Mouse (Mus musculus) kidney, postnatal 36 days (tissue): ENCODE measurements around the gene Zgpat.

ENCODE experiments used
- DNase-seq, 2 experiments: peaks; one replicate each; pipeline ENCODE4 v3.0.0; 2021 to 2022; ENCODE audit warnings: mixed read lengths in 2 of 2

Gene Zgpat

DNA sequence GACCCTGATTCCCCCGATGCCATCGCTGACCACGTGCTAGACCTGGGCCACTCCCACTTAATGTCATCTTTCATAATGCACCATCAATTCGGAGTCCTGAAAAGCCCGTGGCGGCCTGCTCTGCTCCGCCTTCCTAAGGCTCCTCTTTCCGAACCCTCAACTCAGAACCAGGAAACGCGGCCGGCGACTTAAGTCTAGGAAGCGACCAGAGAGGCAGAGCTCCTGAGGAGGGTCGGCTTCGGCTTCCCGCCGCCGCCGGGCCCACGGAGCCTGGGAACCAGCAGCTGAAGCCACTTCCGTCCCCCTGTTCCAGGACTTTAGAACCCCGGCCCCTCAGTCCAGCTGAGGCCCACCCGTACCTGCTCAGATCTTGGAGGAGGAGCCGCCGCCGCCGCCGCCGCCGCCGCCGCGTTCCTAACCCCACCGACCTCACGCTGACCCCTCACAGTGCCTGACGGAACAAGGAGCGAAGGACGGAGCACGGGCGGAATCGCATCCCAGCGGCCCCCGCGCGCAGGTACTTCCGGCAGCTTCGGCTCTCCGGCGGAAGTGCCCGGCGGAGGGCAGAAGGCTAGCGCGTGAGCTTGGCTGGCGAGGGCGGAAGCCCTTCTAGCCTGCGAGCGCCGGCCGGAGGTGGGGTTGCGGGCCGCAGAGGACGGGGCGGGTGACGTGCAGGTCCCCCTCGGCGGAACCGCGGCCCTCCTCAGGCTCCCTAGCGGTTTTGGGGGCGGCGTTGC lies at the start of gene Zgpat, which contains the start of gene Arfrp1:
Zgpat (plus strand) TSS at position 69 of the 737 bp plus-strand sequence.
Arfrp1 (minus strand) TSS at position 545 of the 737 bp plus-strand sequence.
- peak; percentile 92 to 95 for DNase-seq

DNA sequence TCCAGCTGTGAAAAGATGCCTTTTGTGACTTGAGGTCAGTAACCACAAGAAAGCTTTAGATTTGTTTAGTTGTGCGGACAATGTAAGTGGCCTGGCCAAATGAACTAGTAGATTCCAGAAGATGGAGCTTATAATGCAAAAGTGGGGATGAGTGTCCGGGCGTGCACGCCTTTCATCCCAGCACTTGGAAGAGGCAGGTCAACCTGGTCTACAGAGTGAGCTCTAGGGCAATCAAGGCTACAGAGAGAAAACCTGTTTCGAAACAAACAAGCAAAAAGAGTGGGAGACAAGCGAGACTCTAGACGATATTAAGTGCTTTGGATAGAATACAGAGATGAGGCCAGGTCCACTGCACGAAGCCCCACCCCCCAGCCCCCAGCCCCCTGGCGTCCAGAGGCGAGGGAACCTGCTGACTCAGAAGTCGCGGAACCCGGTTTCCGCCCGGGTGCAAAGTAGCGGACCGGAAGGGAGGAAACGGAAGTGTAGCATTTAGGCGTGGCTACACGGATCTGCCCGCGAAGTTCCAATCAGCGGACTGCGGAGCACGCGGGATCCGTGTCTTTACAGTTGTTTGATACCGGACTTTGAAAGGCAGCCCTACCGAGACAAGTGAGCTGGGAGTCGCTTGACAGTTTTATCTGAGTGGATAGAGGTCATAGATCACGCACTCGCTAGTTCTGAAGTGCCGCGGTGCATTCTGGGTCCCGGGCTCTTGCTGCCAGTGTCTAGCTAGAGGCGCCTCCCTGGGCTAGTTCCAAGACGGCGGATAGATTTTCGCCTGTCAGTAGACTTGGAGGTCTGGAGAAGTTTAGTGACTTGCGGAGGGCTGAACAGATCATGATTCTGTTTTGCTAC lies 45.3 kb upstream of the Zgpat start, which contains the start of gene Rtel1:
Rtel1 (plus strand) TSS at position 492 of the 855 bp plus-strand sequence.
- DNase-seq: peak; percentile 78 to 89

DNA sequence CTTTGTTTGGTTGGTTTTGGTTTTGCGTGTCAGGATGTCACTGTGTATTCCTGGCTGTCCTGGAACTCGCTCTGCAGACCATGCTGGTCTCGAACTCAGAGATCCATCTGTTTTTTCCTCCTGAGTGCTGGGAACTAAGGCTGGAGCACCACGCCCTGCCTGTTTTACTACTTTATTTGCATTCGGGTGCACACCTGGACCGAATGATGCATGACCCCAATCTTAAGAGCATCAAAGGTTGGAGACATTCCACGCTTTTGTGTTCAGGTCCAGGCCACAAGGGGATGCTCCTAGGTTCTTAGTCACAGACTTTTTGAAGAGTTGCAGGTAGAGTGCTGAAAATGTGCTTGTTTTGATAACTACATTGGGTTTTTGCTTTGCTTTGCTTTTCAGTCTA lies 44.6 kb upstream of the Zgpat start:
- no peak for DNase-seq

DNA sequence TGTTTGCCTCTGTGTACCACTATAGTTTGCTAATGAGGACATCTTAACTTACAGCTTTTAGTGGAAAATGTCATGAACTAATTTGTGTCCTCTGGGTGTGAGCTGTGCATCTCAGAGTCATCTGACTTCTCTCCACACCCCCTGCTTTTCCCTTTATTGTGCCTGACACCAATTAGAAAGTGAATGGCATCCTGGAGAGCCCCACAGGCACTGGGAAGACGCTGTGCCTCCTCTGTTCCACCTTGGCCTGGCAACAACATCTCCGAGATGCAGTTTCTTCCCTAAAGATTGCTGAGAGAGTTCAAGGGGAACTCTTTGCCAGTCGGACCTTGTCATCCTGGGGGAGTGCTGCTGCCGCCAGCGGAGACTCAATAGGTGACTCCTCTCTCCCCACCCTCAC lies 42.6 kb upstream of the Zgpat start:
- DNase-seq: no peak

DNA sequence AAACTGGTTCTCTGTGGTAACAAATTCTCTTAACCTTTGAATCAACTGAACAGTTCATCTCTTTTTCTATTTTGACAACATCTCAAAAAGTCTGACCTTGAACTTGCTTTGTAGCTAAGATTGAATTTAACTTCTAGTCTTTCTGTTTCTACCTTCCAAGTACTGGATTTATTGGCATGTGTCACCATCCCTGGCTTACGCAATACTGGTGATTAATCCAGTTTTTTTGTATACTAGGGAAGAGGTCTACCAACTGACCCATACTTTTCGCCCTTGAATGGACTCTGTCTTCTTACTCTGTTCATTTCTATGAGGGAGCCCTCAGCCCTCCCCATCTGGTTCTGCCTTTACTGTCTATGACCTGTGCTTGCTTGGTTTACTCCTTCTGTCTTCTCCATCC lies 38.6 kb upstream of the Zgpat start:
- DNase-seq: no peak

DNA sequence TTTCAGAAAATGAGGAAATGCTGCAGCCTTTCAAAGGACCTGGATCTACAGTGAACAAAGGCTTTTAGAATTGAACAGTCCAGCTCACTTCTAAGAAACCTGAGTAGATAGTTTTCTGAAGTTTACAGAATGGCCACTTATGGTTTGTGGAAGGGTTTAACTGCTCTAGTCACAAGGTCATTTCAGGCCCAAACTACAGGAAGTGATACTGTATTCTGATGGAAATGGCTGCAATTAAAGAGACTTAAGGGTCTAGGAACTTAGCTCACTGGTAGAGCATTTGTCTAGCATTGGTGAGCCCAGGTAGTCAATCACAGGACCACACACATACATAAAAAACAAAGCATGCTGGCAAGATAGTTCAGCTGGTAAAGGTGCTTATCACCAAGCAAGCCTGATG lies 32.2 kb upstream of the Zgpat start:
- no peak for DNase-seq

DNA sequence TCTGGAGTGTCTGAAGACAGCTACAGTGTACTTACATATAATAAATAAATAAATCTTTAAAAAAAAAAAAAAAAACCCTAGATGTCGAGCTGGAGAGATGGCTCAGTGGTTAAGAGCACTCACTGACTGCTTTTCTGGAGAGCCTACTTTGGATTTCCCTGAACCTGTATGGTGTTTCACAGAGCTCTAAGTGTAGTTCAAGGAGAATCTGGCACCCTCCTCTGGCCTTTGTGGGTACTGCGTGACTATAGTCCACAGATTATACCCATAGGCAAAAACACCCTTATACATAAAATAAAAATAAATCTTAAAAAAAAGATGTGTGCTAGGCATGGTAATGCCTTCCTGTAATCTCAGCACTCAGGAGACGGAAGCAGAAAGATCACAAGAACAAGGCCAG lies 30.7 kb upstream of the Zgpat start:
- peak; percentile 72 to 88 for DNase-seq

DNA sequence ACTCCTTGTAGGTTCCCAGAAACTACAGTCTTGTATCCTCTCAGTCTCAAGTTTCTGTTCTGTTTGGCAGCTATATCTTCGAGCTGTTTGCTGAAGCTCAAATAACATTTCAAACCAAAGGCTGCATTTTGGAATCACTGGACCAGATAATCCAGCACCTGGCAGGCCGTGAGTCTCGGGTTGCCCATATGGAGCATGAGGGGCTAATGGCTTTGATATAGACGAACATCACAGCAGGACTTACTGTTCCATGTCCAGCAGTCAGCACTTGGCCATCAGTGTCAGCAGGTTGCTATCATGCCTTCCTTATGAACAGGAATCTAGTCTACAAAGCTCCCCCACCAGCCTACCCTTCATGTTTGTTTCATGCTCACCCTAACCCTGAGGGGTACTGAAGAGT lies 24.3 kb upstream of the Zgpat start:
- no peak for DNase-seq

DNA sequence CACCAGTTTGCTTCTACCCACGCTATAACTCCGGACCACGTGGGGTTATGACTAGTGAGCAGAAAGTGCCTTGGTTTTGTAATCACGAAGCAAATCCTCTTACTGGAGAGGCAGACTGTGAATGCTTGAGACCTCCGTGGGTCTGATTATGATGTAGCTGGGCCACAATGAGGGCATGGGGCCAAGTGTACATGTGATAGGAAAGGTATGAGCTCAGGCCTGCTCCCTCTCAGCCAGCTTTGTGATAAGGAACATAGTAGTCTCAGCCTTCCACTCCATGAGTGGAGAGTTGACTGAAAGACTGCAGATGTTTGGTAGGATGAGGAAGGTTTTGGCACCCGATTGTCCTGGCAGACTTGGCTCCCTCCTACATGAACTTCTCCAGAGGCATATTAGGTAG lies 22.0 kb upstream of the Zgpat start:
- no peak for DNase-seq

DNA sequence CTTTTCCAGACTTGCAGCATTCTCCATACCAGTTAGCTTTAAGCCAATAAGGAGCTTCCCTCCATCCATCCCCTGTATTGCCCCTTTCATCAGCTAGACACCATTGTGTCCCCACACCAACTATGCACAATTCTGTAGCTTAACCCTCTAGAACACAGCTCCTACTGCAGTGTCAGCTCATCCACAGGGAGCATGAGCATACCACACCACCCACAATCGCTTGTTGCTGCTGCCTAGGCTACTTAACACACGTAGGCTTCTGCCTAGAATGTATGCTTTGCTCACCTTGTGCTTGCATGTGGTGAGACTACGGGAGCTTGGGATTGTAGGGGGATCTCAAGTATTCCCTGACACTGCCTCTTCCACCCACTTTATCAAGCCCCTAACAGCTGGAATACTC lies 7.9 kb upstream of the Zgpat start:
- DNase-seq: no peak

DNA sequence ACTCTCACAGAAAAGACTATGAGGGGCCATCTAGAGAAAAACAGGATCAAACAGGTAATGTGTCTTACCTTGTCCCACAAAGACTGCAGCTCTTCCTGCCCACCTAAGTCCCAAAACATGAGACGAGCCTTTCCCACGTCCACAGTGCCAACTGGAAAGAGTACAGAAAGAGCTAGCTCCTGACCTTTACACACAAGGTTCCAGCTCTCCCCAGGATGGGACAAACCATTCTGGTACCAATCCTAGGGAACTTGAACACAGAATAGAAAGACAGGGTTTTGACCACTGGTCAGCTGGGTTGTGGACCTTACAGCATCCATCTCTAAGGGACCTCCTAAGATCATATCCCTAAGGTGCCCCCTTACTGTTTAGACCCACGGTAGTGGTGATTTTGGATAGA lies 782 bp upstream of the Zgpat start:
- DNase-seq: no peak

DNA sequence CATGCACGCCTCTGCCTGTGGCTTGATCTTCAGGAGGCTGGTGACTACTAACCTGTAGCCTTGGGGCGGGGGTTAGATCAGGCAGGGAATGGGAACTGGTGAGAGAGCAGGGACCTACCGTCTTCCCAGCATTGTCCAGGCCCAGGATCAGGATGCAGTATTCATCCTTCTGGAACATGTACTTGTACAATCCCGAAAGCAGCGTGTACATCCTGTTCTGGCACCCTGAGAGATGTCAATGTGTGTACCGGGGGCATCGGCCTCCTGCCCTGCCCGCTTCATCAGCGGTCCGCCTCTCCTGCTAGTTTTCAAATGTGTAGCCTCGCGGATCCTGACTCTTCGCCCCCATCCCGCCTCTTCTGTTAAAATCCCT lies 255 bp upstream of the Zgpat start:
- DNase-seq: no peak

DNA sequence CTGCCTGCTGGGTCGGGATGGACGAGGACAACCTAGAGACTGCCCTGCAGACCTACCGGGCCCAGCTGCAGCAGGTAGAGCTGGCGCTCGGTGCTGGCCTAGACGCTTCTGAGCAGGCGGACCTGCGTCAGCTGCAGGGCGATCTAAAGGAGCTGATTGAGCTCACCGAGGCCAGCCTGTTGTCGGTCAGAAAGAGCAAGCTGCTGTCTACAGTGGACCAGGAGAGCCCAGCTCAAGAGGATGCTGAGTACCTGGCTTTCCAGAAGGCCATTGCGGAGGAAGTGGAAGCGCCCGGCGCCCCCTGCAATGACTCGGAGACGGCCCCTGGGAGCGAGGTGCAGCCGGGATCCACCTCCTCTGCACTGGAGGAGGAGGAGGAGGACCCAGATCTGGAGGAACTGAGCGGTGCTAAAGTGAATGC lies 937 bp downstream of the Zgpat start:
- no peak for DNase-seq

DNA sequence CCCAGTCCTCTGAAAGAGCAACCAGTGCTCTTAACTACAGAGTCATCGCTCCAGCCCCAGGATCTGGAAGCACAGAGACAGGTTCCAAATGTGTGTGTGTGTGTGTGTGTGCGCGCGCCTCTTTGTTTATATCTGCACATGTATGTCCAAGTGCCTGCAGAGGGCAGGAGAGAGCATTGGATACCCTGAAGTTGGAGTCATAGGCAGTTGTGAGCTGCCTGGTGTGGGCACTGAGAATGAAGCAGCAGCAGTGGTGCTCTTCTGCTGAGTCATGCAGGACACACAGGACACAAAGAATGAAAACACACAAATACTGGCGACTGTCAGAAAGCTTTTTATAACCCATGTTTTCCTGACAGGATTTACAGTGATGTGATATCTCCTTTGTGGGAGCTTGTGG lies 5.3 kb downstream of the Zgpat start:
- DNase-seq: no peak

DNA sequence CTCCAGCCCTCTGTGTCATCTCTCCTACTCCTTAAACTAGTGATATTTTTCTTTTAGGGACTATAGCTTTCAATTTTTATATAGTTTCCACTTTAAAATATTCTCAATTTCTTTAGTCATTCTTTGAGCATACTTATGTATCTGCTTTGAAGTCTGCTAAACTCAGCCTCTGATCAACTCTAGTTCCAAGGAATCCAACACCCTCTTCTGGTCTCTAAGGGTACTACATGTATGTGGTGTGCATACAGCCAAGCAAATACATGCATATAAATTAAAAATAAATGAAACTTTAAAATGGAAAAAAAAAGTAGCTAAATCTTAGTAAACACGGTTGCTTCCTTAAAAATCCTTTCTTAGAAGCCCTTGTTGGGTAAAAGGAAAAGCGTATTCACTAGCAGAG lies 11.1 kb downstream of the Zgpat start:
- no peak for DNase-seq

DNA sequence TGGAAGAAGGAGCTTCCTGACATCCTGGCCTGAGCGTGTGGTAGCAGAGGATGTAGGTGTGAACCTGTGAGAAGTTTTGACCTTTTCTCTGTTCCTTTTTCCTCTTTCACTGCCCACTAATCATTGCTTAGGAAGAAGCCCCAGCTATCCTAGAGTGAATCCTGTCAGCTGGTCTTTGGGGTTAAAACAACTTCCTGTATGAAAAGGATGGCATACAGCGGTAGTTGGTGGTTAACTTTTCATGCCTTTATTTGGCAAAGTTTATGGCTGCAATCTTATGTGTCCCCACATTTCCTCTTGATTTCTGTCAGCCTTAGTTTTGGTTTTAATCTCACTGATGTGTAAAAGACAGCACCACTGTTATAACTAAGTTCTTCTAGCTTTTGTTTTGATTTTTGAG lies 12.5 kb downstream of the Zgpat start:
- no peak for DNase-seq

DNA sequence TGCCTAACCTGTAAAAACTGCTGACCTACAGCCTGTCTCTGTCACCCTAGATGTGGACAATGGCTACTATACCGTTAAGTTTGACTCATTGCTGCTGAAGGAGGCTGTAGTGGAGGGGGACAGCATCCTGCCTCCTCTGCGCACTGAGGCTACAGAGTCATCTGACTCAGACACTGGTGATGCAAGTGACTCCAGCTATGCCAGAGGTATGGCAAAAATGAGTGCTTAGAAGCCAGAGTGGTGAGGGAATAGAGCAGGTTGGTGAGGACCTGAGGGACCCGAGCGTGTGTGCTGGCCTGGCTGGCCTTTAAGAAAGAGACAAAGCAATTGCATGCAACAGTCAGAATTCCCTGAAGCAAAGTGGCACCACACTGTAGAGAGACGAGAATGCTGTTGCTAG lies 14.0 kb downstream of the Zgpat start:
- DNase-seq: no peak

DNA sequence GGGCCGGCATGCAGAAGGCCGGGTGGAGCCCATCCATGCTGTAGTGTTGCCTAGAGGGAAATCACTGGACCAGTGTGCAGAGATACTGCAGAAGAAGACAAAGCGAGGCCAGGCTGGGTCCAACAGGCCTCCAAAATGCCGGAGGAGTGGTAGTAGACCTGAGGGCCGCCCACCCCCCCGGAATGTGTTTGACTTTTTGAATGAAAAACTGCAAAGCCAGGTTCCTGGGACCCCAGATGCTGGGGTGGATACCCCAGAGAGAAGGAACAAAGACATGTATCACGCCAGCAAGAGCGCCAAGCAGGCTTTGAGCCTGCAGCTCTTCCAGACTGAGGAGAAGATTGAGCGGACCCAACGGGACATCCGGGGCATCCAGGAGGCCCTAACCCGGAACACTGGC lies 15.1 kb downstream of the Zgpat start, which contains the start of gene Lime1:
Lime1 (plus strand) TSS at position 301 of the 400 bp plus-strand sequence.
- DNase-seq: no peak

DNA sequence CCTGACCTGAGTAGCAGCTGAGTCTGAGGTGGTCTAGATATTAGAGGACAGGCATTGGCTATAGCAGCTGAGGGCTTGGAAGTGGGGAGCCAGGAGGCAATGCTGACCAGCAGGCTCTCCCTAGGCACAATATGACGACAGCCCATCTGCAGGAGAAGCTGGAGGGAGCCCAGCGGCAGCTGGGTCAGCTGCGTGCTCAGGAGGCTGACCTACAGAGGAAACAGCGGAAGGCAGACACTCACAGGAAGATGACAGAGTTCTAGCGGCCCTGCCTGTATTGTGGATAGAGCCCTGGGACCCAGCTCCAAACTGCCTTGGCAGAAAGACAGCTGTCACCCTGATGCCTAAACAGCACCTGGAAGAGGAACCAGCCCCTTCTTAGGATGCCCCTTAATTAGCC lies 15.5 kb downstream of the Zgpat start:
- no peak for DNase-seq

DNA sequence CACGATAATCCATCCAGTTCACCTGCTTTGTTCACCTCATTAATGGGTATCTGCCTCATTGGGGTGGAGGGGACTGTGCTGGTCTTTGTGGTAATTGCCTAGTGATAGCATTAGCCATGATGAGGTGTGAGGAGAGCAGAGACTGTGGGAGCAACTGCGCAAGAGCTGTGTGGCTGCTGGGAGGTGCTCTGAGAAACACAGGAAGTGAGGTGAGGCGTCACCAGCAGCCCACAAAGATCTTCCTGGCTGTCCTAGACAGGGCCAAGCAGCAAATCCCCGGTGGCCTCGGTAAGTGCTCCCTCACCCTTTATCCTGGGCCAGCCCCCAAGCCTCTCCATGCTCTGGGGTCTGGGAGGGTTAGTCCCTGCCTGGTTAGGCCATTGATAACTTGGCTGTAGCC lies 16.4 kb downstream of the Zgpat start:
- DNase-seq: no peak

DNA sequence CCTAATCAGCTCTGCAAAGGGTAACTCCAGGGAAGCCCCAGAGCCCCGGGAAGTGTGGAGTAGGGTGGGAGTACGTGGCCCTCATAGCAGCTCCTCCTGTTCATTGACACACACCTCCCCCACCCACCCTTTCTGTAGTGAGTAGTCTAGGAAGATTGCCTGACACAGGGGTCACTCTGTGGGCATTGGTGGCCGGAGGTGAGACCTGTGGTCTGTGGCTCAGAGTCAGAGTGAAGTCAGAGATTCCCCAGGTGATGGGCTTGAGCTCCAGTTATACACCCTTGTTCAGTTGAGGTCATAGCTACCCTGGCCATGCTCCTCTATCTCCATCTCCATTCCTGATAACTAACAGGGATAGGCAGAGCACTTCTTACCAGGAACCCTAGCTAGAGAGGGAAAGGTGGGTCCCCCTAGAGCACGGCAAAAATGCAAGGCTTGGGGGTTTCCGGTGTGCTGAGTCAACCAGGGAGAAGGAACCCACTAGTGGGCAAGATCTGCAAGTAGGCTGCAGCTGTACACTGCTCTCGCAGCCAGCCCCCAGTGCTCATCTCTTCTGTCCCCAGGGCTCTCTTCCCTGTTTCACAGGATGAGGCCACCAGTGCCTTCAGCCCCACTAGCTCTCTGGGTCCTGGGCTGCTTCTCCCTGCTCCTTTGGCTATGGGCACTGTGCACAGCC lies 17.0 kb downstream of the Zgpat start:
- no peak for DNase-seq

DNA sequence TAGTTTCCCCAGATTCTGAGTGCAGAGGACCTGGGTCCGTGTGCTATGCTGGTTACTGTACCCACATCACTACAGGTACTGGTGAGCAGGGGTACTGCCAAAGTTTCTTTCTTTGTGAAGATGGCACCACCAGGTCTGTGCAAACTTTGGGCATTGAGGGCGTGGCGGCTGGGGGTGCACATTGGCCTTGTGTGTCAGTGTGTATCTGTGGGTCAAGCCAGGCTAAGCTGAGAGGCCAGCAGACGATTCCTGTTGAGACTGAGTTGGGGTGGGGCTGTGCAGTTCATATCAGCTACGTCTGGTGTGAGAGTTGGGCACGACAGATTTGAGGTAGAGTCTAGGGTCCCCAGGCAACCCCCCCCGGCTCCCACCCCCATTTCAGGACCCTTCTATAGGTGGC lies 19.7 kb downstream of the Zgpat start:
- no peak for DNase-seq

DNA sequence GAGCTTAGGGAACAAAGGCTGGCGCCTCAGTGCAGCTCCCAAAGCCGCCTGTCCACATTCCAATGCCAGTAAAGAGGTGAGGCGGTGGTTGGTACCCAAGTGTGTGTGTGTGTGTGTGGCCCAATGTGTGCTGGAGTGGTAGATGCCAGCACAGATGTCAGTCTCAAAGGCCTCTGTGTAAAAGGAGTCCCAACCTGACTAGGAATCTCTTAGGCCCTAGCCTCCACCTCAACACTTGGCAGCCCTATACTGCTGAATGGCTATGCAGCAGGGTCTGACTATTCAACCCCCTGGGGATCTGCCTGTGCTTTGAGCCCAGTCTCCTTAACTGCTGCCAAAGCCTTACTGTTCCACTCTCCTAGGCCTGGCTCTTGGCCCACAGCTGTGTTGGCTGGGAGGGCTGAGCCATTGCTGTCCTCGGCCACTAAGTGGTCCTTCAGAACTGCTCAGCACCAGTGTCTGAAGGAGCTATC lies 20.2 kb downstream of the Zgpat start:
- peak in 1 of 2 experiments; percentile 30 for DNase-seq
